Mouse (Mus musculus): ENCODE results near the gene Ppp2r3c.

DNA sequence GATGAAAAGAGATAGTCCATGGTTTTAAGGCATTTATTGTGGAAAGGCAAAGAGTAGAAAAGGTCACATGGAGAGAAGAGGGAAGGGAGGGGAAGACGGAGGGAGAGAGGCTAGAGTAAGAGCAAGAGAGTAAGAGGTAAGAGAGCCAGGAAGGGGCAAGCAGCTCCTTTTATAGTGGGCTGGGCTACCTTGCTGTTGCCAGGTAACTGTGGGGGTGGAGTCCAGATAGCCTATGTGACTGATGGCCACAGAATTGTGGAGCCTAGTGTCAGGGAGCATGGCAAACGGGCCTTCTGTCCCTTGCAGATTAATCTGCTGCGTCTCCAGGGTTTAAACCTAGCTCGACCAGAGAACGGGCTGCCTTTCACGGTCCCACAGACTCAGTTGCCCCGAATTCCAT, 9.0 kb upstream of the Ppp2r3c start:
- TF ChIP-seq ZNF384 (IDR thresholded peaks at IDR 0.05; ENCODE audit: low read depth, low read length) (no peak), MAFK (IDR thresholded peaks at IDR 0.05; ENCODE audit: insufficient read depth, low read depth, low read length) (no peak)
